Mouse (Mus musculus): ENCODE results near the gene Fosl1.
A peak's percentile ranks its signal among the peaks of the same experiment; 100 is the strongest.
"Not testable (repeated sequence)": the region's sequence is repeated elsewhere in the genome, so short reads cannot be mapped to it uniquely, and the experiment has no call there.

Gene Fosl1

GRCm38 (mm10) chr19:5447515-5448353, at the start of gene Fosl1:
Gene Fosl1 (plus strand): TSS chr19:5447547.
- peak; percentile 92 for DNase-seq (ENCODE audit: low read depth, low spot score)

GRCm38 (mm10) chr19:5401073-5401472, 46.3 kb upstream of the Fosl1 start:
- DNase-seq (ENCODE audit: low read depth, low spot score) = not testable (repeated sequence)

GRCm38 (mm10) chr19:5402293-5402692, 45.1 kb upstream of the Fosl1 start, which contains the start of gene Tsga10ip:
Gene Tsga10ip (minus strand): TSS chr19:5402526.
- no peak for DNase-seq (ENCODE audit: low read depth, low spot score)

- DNase-seq (ENCODE audit: low read depth, low spot score) = peak; percentile 84
Measured at GRCm38 (mm10) chr19:5405924-5406323, 41.4 kb upstream of the Fosl1 start.

GRCm38 (mm10) chr19:5406531-5407126, 40.7 kb upstream of the Fosl1 start:
- peak; percentile 88 for DNase-seq (ENCODE audit: low read depth, low spot score)

GRCm38 (mm10) chr19:5407133-5407532, 40.2 kb upstream of the Fosl1 start:
- peak; percentile 88 for DNase-seq (ENCODE audit: low read depth, low spot score)

GRCm38 (mm10) chr19:5408057-5409001, 39.0 kb upstream of the Fosl1 start:
- peak; percentile 67 for DNase-seq (ENCODE audit: low read depth, low spot score)

- no peak for DNase-seq (ENCODE audit: low read depth, low spot score)
Measured at GRCm38 (mm10) chr19:5409068-5409467, 38.3 kb upstream of the Fosl1 start.

- no peak for DNase-seq (ENCODE audit: low read depth, low spot score)
Measured at GRCm38 (mm10) chr19:5410641-5411040, 36.7 kb upstream of the Fosl1 start.

- DNase-seq (ENCODE audit: low read depth, low spot score) = no peak
Measured at GRCm38 (mm10) chr19:5411961-5412360, 35.4 kb upstream of the Fosl1 start.

GRCm38 (mm10) chr19:5413840-5414239, 33.5 kb upstream of the Fosl1 start:
- DNase-seq (ENCODE audit: low read depth, low spot score) = no peak

- DNase-seq (ENCODE audit: low read depth, low spot score) = no peak
Measured at GRCm38 (mm10) chr19:5414534-5414957, 32.8 kb upstream of the Fosl1 start.

GRCm38 (mm10) chr19:5418750-5419466, 28.4 kb upstream of the Fosl1 start:
- no peak for DNase-seq (ENCODE audit: low read depth, low spot score)

GRCm38 (mm10) chr19:5419630-5420029, 27.7 kb upstream of the Fosl1 start:
- no peak for DNase-seq (ENCODE audit: low read depth, low spot score)

- DNase-seq (ENCODE audit: low read depth, low spot score) = no peak
Measured at GRCm38 (mm10) chr19:5420579-5420978, 26.8 kb upstream of the Fosl1 start.

- no peak for DNase-seq (ENCODE audit: low read depth, low spot score)
Measured at GRCm38 (mm10) chr19:5421784-5422183, 25.6 kb upstream of the Fosl1 start.

- DNase-seq (ENCODE audit: low read depth, low spot score) = no peak
Measured at GRCm38 (mm10) chr19:5422267-5422666, 25.1 kb upstream of the Fosl1 start.

GRCm38 (mm10) chr19:5422895-5423443, 24.4 kb upstream of the Fosl1 start:
- DNase-seq (ENCODE audit: low read depth, low spot score) = no peak

- no peak for DNase-seq (ENCODE audit: low read depth, low spot score)
Measured at GRCm38 (mm10) chr19:5423561-5423960, 23.8 kb upstream of the Fosl1 start.

GRCm38 (mm10) chr19:5424092-5424781, 23.1 kb upstream of the Fosl1 start:
- peak; percentile 67 for DNase-seq (ENCODE audit: low read depth, low spot score)

Measured in CD4-positive helper T cell, adult 2 months (primary cell).